Mouse (Mus musculus) myocyte (in vitro differentiated cells): ENCODE data around the gene Apela. TPM values are rescaled to one million over a fixed set of nuclear protein-coding genes. Genes with fewer than 3 reads are reported as not detected.

Experiments
- H3K27me3 ChIP-seq: one replicate; pipeline ENCODE4 v1.6.1; 2011; ENCODE audit not compliant: control insufficient read depth, insufficient read depth, insufficient read length
- H3K36me3 ChIP-seq: one replicate; pipeline ENCODE4 v1.6.1; 2011; ENCODE audit not compliant: control insufficient read depth, insufficient read depth
- H3K4me2 ChIP-seq: one replicate; pipeline ENCODE4 v1.6.1; 2011; ENCODE audit warnings: low read depth, control low read depth
- H3K4me3 ChIP-seq: one replicate; pipeline ENCODE4 v1.5.1; 2011; ENCODE audit warnings: mild to moderate bottlenecking, control low read depth, moderate library complexity
- H3K79me2 ChIP-seq: one replicate; pipeline ENCODE4 v1.6.1; 2011; ENCODE audit not compliant: control insufficient read depth, insufficient read depth
- H3ac ChIP-seq: one replicate; pipeline ENCODE4 v1.6.1; 2011; ENCODE audit not compliant: control insufficient read depth, insufficient read length
- CEBPB ChIP-seq: IDR thresholded peaks from 2 replicates; pipeline ENCODE4 v1.6.1; 2011; ENCODE audit warnings: mild to moderate bottlenecking, moderate library complexity; ENCODE audit not compliant: poor library complexity, insufficient read depth, severe bottlenecking
- E2F4 ChIP-seq: IDR thresholded peaks from one replicate; pipeline ENCODE4 v1.6.1; 2011; ENCODE audit warnings: mild to moderate bottlenecking, control low read depth, moderate library complexity; ENCODE audit not compliant: insufficient read depth
- MAX ChIP-seq: IDR thresholded peaks from one replicate; pipeline ENCODE4 v1.6.1; 2011; ENCODE audit warnings: low read depth, mild to moderate bottlenecking, control low read depth
- MYOD1 ChIP-seq, 3 experiments: IDR thresholded peaks; one replicate each; pipeline ENCODE4 v1.6.1; 2011; ENCODE audit warnings: control low read depth in 2 of 3, low read depth in 2 of 3, mild to moderate bottlenecking in 2 of 3, moderate library complexity in 1 of 3; ENCODE audit not compliant: insufficient read length in 2 of 3, control insufficient read depth in 1 of 3
- MYOG ChIP-seq, 3 experiments: IDR thresholded peaks; one replicate each; pipeline ENCODE4 v1.6.1; 2011; ENCODE audit warnings: control low read depth in 2 of 3, low read depth in 2 of 3, mild to moderate bottlenecking in 2 of 3; ENCODE audit not compliant: insufficient read length in 2 of 3, control insufficient read depth in 1 of 3, insufficient read depth in 1 of 3
- POLR2A ChIP-seq: IDR thresholded peaks from one replicate; pipeline ENCODE4 v1.6.1; 2011; ENCODE audit warnings: low read depth, mild to moderate bottlenecking, control low read depth, moderate library complexity; ENCODE audit not compliant: insufficient read length
- POLR2AphosphoS2 ChIP-seq: IDR thresholded peaks from one replicate; pipeline ENCODE4 v1.6.1; 2011; ENCODE audit warnings: low read depth, control low read depth; ENCODE audit not compliant: insufficient read length
- REST ChIP-seq: IDR thresholded peaks from one replicate; pipeline ENCODE4 v1.6.1; 2011; ENCODE audit warnings: mild to moderate bottlenecking, control low read depth, moderate library complexity; ENCODE audit not compliant: insufficient read depth, insufficient read length
- SRF ChIP-seq: IDR thresholded peaks from one replicate; pipeline ENCODE4 v1.6.1; 2011; ENCODE audit warnings: low read depth; ENCODE audit not compliant: control insufficient read depth, insufficient read length
- TCF12 ChIP-seq: IDR thresholded peaks from one replicate; pipeline ENCODE4 v1.6.1; 2011; ENCODE audit warnings: mild to moderate bottlenecking, control low read depth; ENCODE audit not compliant: poor library complexity, insufficient read depth, severe bottlenecking
- TCF3 ChIP-seq: IDR thresholded peaks from one replicate; pipeline ENCODE4 v1.6.1; 2011; ENCODE audit warnings: low read depth, control low read depth; ENCODE audit not compliant: insufficient read length
- USF1 ChIP-seq: IDR thresholded peaks from one replicate; pipeline ENCODE4 v1.6.1; 2011; ENCODE audit warnings: low read depth, mild to moderate bottlenecking, control low read depth, moderate library complexity
- polyA plus RNA-seq: library from polyadenylated mRNA; unstranded; fragments of >200 nt; fragmentation: generic; extraction: Trizol; gene quantifications from one replicate; pipeline ENCODE4 v1.2.1, GENCODE M21; 2012; ENCODE audit warnings: missing spikeins

Gene Apela
- polyA plus RNA-seq, 1 experiment: not detected

- H3K79me2 ChIP-seq: no peaks in the 10 kb centered on the region
- no peak overlapping the region for H3K4me2 ChIP-seq
- H3K36me3 ChIP-seq: no peaks in the 10 kb centered on the region
- no peak overlapping the region for H3ac ChIP-seq
- H3K27me3 ChIP-seq: no peaks in the 10 kb centered on the region
- H3K4me3 ChIP-seq: no peak overlapping the region
- TF ChIP-seq SRF (no peak), MAX (no peak), MYOG (IDR thresholded peaks at IDR 0.05; ENCODE audit: control insufficient read depth in 1 of 3, insufficient read depth in 1 of 3, insufficient read length in 2 of 3, low read depth in 2 of 3) (no peak), E2F4 (no peak), CEBPB (no peak), REST (no peak), TCF12 (no peak), MYOD1 (IDR thresholded peaks at IDR 0.05; ENCODE audit: control insufficient read depth in 1 of 3, insufficient read length in 2 of 3, low read depth in 2 of 3) (no peak), USF1 (no peak)
Measured at GRCm38 (mm10) chr8:65030735-65031485, 6.2 kb downstream of the Apela start.

- Histone ChIP-seq H3K4me3 (no peak overlapping the region), H3K4me2 (no peak overlapping the region), H3ac (no peak overlapping the region), H3K27me3 (no peaks in the 10 kb centered on the region), H3K79me2 (no peaks in the 10 kb centered on the region), H3K36me3 (no peaks in the 10 kb centered on the region)
- TF ChIP-seq REST (no peak), TCF3 (no peak), CEBPB (no peak), USF1 (no peak), MYOG (IDR thresholded peaks at IDR 0.05; ENCODE audit: control insufficient read depth in 1 of 3, insufficient read depth in 1 of 3, insufficient read length in 2 of 3, low read depth in 2 of 3) (no peak), POLR2AphosphoS2 (no peak), MYOD1 (IDR thresholded peaks at IDR 0.05; ENCODE audit: control insufficient read depth in 1 of 3, insufficient read length in 2 of 3, low read depth in 2 of 3) (no peak), TCF12 (no peak), POLR2A (no peak), MAX (no peak), E2F4 (no peak), SRF (no peak)
Measured at GRCm38 (mm10) chr8:65029776-65030175, 7.4 kb downstream of the Apela start.

- no peak overlapping the region for H3ac ChIP-seq
- no peak for TF ChIP-seq MYOG (IDR thresholded peaks at IDR 0.05; ENCODE audit: control insufficient read depth in 1 of 3, insufficient read depth in 1 of 3, insufficient read length in 2 of 3, low read depth in 2 of 3)
- TF ChIP-seq USF1: no peak
- TF ChIP-seq CEBPB: no peak
- TF ChIP-seq TCF3: no peak
- TF ChIP-seq POLR2AphosphoS2: no peak
- TF ChIP-seq REST: no peak
- TF ChIP-seq MYOD1 (IDR thresholded peaks at IDR 0.05; ENCODE audit: control insufficient read depth in 1 of 3, insufficient read length in 2 of 3, low read depth in 2 of 3): no peak
- TF ChIP-seq MAX: no peak
- no peaks in the 10 kb centered on the region for H3K79me2 ChIP-seq
- H3K27me3 ChIP-seq: no peaks in the 10 kb centered on the region
- H3K4me2 ChIP-seq: no peak overlapping the region
- no peak overlapping the region for H3K4me3 ChIP-seq
- H3K36me3 ChIP-seq: no peaks in the 10 kb centered on the region
Measured at GRCm38 (mm10) chr8:65028959-65029686, 8.0 kb downstream of the Apela start.

GRCm38 (mm10) chr8:65022485-65022884 lies 14.7 kb downstream of the Apela start:
- H3K4me3 ChIP-seq: no peak overlapping the region
- H3K36me3 ChIP-seq: no peaks in the 10 kb centered on the region
- no peak overlapping the region for H3ac ChIP-seq
- H3K4me2 ChIP-seq: no peak overlapping the region
- TF ChIP-seq REST (no peak), CEBPB (no peak), MYOG (IDR thresholded peaks at IDR 0.05; ENCODE audit: control insufficient read depth in 1 of 3, insufficient read depth in 1 of 3, insufficient read length in 2 of 3, low read depth in 2 of 3) (no peak), MYOD1 (IDR thresholded peaks at IDR 0.05; ENCODE audit: control insufficient read depth in 1 of 3, insufficient read length in 2 of 3, low read depth in 2 of 3) (no peak), USF1 (no peak), TCF3 (no peak), MAX (no peak), E2F4 (no peak), POLR2A (no peak), POLR2AphosphoS2 (no peak), SRF (no peak), TCF12 (no peak)
- H3K27me3 ChIP-seq: no peaks in the 10 kb centered on the region
- H3K79me2 ChIP-seq: no peaks in the 10 kb centered on the region
